Mouse (Mus musculus) ES-E14 (cell line): ENCODE measurements around the gene Gchfr.

Experiments used
- CHD2 ChIP-seq: IDR thresholded peaks from 2 replicates; pipeline ENCODE4 v1.6.1; 2014; ENCODE audit warnings: mild to moderate bottlenecking, low read depth, low read length, inconsistent platforms
- MAFK ChIP-seq: IDR thresholded peaks from 2 replicates; pipeline ENCODE4 v1.6.1; 2014; ENCODE audit warnings: mild to moderate bottlenecking, low read depth, low read length, inconsistent platforms; ENCODE audit not compliant: insufficient read depth
- ZC3H11A ChIP-seq: IDR thresholded peaks from 2 replicates; pipeline ENCODE4 v1.6.1; 2012; ENCODE audit warnings: low read depth, mild to moderate bottlenecking, inconsistent platforms, low read length, borderline replicate concordance

DNA sequence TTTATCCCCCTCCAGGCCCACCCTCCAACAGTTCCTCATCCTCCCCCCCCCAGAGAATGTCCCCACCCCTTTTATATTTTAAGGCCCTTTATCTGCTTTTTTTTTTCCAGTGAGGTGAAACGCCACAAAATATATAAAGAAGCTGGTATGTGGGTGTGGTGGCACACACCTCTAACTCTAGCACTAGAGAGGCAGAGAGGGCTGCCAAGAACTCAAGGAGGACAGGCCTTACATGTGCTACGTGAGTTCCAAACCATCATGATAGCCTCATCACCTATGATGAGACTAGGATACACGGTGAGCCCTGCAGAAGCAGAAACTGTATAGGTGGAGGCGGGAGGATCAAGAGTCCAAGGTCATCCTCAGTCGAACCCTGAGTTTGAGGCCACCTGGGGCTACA, 23.4 kb downstream of the Gchfr start:
- no peak for TF ChIP-seq CHD2
- no peak for TF ChIP-seq ZC3H11A
- no peak for TF ChIP-seq MAFK
